20 mouse cellular contexts compared by ENCODE assay signal in genomic region chr6:72068436-72068835, GRCm38 (mm10). TPM values are rescaled to one million over a fixed set of nuclear protein-coding genes. Genes with fewer than 3 reads are reported as not detected.
DNase-seq lines count a peak whose midpoint lies in the region; TF ChIP-seq lines count a peak whose summit lies in the region.
"Had no signal": no experiment of that assay in that cellular context is flagged by ENCODE, and none has a peak within 500 bp of the region (broad histone marks: within the 10 kb centered on the region; RNA-seq: fewer than 3 reads in every experiment).

No protein-coding gene starts in this region.

- DNase-seq in kidney, adult 9 months, result peak; percentile 13
- no peak for DNase-seq in kidney, adult 18-20 months
- peak; percentile 22 for DNase-seq in lung, postnatal 25 days (ENCODE audit: low spot score)
- no peak for DNase-seq in lung, postnatal 14 days
- DNase-seq in NIH3T3 (ENCODE audit: low read depth), result peak; percentile 43
- no peak for DNase-seq in cerebellum, adult 8-10 months
- DNase-seq: adrenal gland, adult 2 months; adrenal gland, postnatal 25 days; cerebellum, adult 18-20 months; cerebellum, postnatal 10 days; gastrocnemius, postnatal 36 days; heart, adult 11 months; heart, postnatal 36 days had no signal

- H3K4me3 ChIP-seq in myocyte, result no peak overlapping the region
- H3K4me3 ChIP-seq: embryonic facial prominence, embryonic 15.5 days; erythroblast, embryonic 14.5 days; forebrain, embryonic 10.5 days; heart, embryonic 13.5 days; hindbrain, embryonic 15.5 days had no signal

- H3K36me3 ChIP-seq in myocyte (ENCODE audit: control insufficient read depth, insufficient read depth), result no peaks in the 10 kb centered on the region
- H3K36me3 ChIP-seq: embryonic facial prominence, embryonic 15.5 days; forebrain, embryonic 10.5 days; G1E; heart, embryonic 13.5 days; hindbrain, embryonic 15.5 days had no signal

- no peak overlapping the region for H3ac ChIP-seq in myocyte (ENCODE audit: control insufficient read depth, insufficient read length)

- TF ChIP-seq POLR2A in myocyte (IDR thresholded peaks at IDR 0.05; ENCODE audit: insufficient read length, low read depth), result no peak

- H3K4me2 ChIP-seq in myocyte (ENCODE audit: low read depth), result no peak overlapping the region
- H3K4me2 ChIP-seq: embryonic facial prominence, embryonic 15.5 days; heart, embryonic 13.5 days; hindbrain, embryonic 15.5 days had no signal

- no peaks in the 10 kb centered on the region for H3K79me2 ChIP-seq in myocyte (ENCODE audit: control insufficient read depth, insufficient read depth)

- no peaks in the 10 kb centered on the region for H3K27me3 ChIP-seq in myocyte (ENCODE audit: control insufficient read depth, insufficient read depth, insufficient read length)
- H3K27me3 ChIP-seq: embryonic facial prominence, embryonic 15.5 days; heart, embryonic 13.5 days; hindbrain, embryonic 15.5 days had no signal

TF ChIP-seq in myocyte, 11 proteins besides CTCF, POLR2A, EP300 and RAD21:
- TF ChIP-seq REST (IDR thresholded peaks at IDR 0.05; ENCODE audit: insufficient read depth, insufficient read length) (no peak), TCF12 (IDR thresholded peaks at IDR 0.05; ENCODE audit: insufficient read depth, poor library complexity, severe bottlenecking) (peak; percentile 51), CEBPB (IDR thresholded peaks at IDR 0.05; ENCODE audit: insufficient read depth, poor library complexity, severe bottlenecking) (no peak), POLR2AphosphoS2 (IDR thresholded peaks at IDR 0.05; ENCODE audit: insufficient read length, low read depth) (no peak), TCF3 (IDR thresholded peaks at IDR 0.05; ENCODE audit: insufficient read length, low read depth) (peak; percentile 43), MAX (IDR thresholded peaks at IDR 0.05; ENCODE audit: low read depth) (no peak), USF1 (IDR thresholded peaks at IDR 0.05; ENCODE audit: low read depth) (no peak), MYOD1 (IDR thresholded peaks at IDR 0.05; ENCODE audit: control insufficient read depth in 1 of 3, insufficient read length in 2 of 3, low read depth in 2 of 3) (peak; percentile 74 to 91 (median 90)), SRF (IDR thresholded peaks at IDR 0.05; ENCODE audit: control insufficient read depth, insufficient read length, low read depth) (no peak), MYOG (IDR thresholded peaks at IDR 0.05; ENCODE audit: control insufficient read depth in 1 of 3, insufficient read depth in 1 of 3, insufficient read length in 2 of 3, low read depth in 2 of 3) (peak; percentile 14 to 85 (median 84)), E2F4 (IDR thresholded peaks at IDR 0.05; ENCODE audit: insufficient read depth) (no peak)
TF ChIP-seq in myocyte: peak in this region for 4.

RNA-seq across cellular contexts. Expression of gene St3gal5, which starts 29.0 kb away (rescaled TPM):
- polyA plus RNA-seq in myocyte (2012; fragmentation: generic; extraction: Trizol), result 94.5 TPM

Comparison
In these comparisons a context has a peak if more than half of its experiments do, and no peak if none do; other contexts are left out.
1. DNase-seq: peak in kidney, adult 9 months (single experiment), lung, postnatal 25 days (single experiment) and NIH3T3 (single experiment); none in kidney, adult 18-20 months (single experiment), lung, postnatal 14 days (single experiment) and cerebellum, adult 8-10 months (single experiment).